8 mouse cellular contexts compared by ENCODE assay signal in genomic region chr2:94245305-94245959, GRCm38 (mm10).
DNase-seq lines count a peak whose midpoint lies in the region; ATAC-seq and TF ChIP-seq lines count a peak whose summit lies in the region.

No protein-coding gene starts in this region.

- H3K36me3 ChIP-seq in forebrain, embryonic 13.5 days (ENCODE audit: poor library complexity, severe bottlenecking): no peaks in the 10 kb centered on the region
- no peaks in the 10 kb centered on the region for H3K36me3 ChIP-seq in heart, embryonic 16.5 days (ENCODE audit: control insufficient read depth, insufficient read depth)
- H3K36me3 ChIP-seq in liver, adult 2 months (ENCODE audit: control insufficient read depth, insufficient read depth, low read length): no peaks in the 10 kb centered on the region

- peak overlapping the region; percentile 50 for H3K4me3 ChIP-seq in forebrain, embryonic 13.5 days
- no peak overlapping the region for H3K4me3 ChIP-seq in heart, embryonic 16.5 days (ENCODE audit: low read length)
- H3K4me3 ChIP-seq in liver, adult 2 months (ENCODE audit: insufficient read depth, low read depth, low read length): no peak overlapping the region

- peak; percentile 3 to 4 for DNase-seq in CD8-positive naive resting alpha-beta T cell, adult 2 months (ENCODE audit: low read depth in 2 of 2, low spot score in 2 of 2)
- peak; percentile 77 for DNase-seq in c-Kit-positive CD71-negative TER-119-negative erythroid progenitor cells, embryonic 14.5 days (ENCODE audit: low read depth)
- DNase-seq in kidney, postnatal 10 days: peak; percentile 89
- DNase-seq in liver, adult 2 months (ENCODE audit: extremely low read depth, low read depth, low spot score): peak; percentile 47
- peak; percentile 86 for DNase-seq in neural tube, embryonic 10.5 days (ENCODE audit: extremely low spot score, low spot score)
- peak; percentile 94 for DNase-seq in telencephalon, adult 2 months (ENCODE audit: low read depth, low spot score)

- TF ChIP-seq POLR2A in liver, adult 2 months (IDR thresholded peaks at IDR 0.05; ENCODE audit: extremely low read depth, insufficient read depth, low read length): no peak

- TF ChIP-seq CTCF in liver, adult 2 months (IDR thresholded peaks at IDR 0.05; ENCODE audit: low read depth, low read length): peak; percentile 86

- ATAC-seq in forebrain, embryonic 13.5 days: peak; percentile 22
- 0 out of 2 replicates have a peak, but pooled peaks have one; percentile 56 for ATAC-seq in heart, embryonic 16.5 days (replicated peaks; ENCODE audit: extremely low read depth, insufficient read depth, low FRiP score)

- no peaks in the 10 kb centered on the region for H3K9me3 ChIP-seq in forebrain, embryonic 13.5 days (replicated peaks)
- no peaks in the 10 kb centered on the region for H3K9me3 ChIP-seq in heart, embryonic 16.5 days (replicated peaks; ENCODE audit: control insufficient read depth, low read length)

- H3K79me2 ChIP-seq in liver, adult 2 months (ENCODE audit: control insufficient read depth, insufficient read depth, low read length): no peaks in the 10 kb centered on the region

- H3K9ac ChIP-seq in forebrain, embryonic 13.5 days: 0 out of 2 replicates have a peak overlapping the region, but pooled peaks have one; percentile 35
- H3K9ac ChIP-seq in heart, embryonic 16.5 days (ENCODE audit: low read length): no peak overlapping the region
- no peak overlapping the region for H3K9ac ChIP-seq in liver, adult 2 months (ENCODE audit: low read depth, low read length)

- H3K27ac ChIP-seq in forebrain, embryonic 13.5 days: 0 out of 2 replicates have a peak overlapping the region, but pooled peaks have one; percentile 92
- no peak overlapping the region for H3K27ac ChIP-seq in heart, embryonic 16.5 days (ENCODE audit: low read length)
- H3K27ac ChIP-seq in liver, adult 2 months (replicated peaks; ENCODE audit: insufficient read depth, low read depth, low read length): no peak overlapping the region

- peaks cover 72% of the 10 kb centered on the region for H3K4me1 ChIP-seq in forebrain, embryonic 13.5 days
- H3K4me1 ChIP-seq in heart, embryonic 16.5 days (ENCODE audit: control insufficient read depth, insufficient read depth, low read length): peaks cover 27% of the 10 kb centered on the region
- no peaks in the 10 kb centered on the region for H3K4me1 ChIP-seq in liver, adult 2 months (ENCODE audit: control insufficient read depth, insufficient read depth, low read length)

- peak overlapping the region; percentile 84 for H3K4me2 ChIP-seq in forebrain, embryonic 13.5 days
- peak overlapping the region; percentile 71 for H3K4me2 ChIP-seq in heart, embryonic 16.5 days (ENCODE audit: low read depth, low read length)

- under 1% methylated on average over 16 of the region's 16 CpGs for WGBS in forebrain, embryonic 13.5 days
- WGBS in heart, embryonic 16.5 days: 1% methylated on average over 16 of the region's 16 CpGs
- WGBS in liver, adult 2 months: 5% methylated on average over 16 of the region's 16 CpGs

- peaks cover 48% of the 10 kb centered on the region for H3K27me3 ChIP-seq in forebrain, embryonic 13.5 days
- peaks cover 67% of the 10 kb centered on the region for H3K27me3 ChIP-seq in heart, embryonic 16.5 days (ENCODE audit: control insufficient read depth, insufficient read depth, low read length)
- H3K27me3 ChIP-seq in liver, adult 2 months (ENCODE audit: control insufficient read depth, insufficient read depth, low read length): peaks cover 22% of the 10 kb centered on the region; the same call in 1 of the 2 replicates

Comparison
In these comparisons a context has a peak if more than half of its experiments do, and no peak if none do; other contexts are left out.
1. DNase-seq: peak in every context shown above with its lines; median percentile 94 in telencephalon, adult 2 months; 89 in kidney, postnatal 10 days; 86 in neural tube, embryonic 10.5 days; 77 in c-Kit-positive CD71-negative TER-119-negative erythroid progenitor cells, embryonic 14.5 days; 47 in liver, adult 2 months; 4 in CD8-positive naive resting alpha-beta T cell, adult 2 months.